Mouse (Mus musculus) cortical plate, adult 2 months (tissue): ENCODE measurements at regions not wholly inside any gene's neighbourhood (a gene's known extent, or its start where the extent isn't known, plus 50 kb on each side); places are given as distances from the start of the nearest gene placed in this dataset.

Experiments used
- H3K27ac ChIP-seq: fragments of 200-500 bp; 2 replicates; pipeline ENCODE4 v1.5.1; 2012; ENCODE audit warnings: low read length, control low read depth, inconsistent platforms; ENCODE audit not compliant: insufficient read depth
- H3K4me1 ChIP-seq: fragments of 200-500 bp; 2 replicates; pipeline ENCODE4 v1.6.1; 2011; ENCODE audit warnings: low read length; ENCODE audit not compliant: control insufficient read depth, insufficient read depth
- H3K4me3 ChIP-seq: fragments of 200-500 bp; 2 replicates; pipeline ENCODE4 v1.5.1; 2011; ENCODE audit warnings: mild to moderate bottlenecking, low read length, control low read depth; ENCODE audit not compliant: insufficient read depth
- CTCF ChIP-seq: fragments of 200-500 bp; IDR thresholded peaks from 2 replicates; pipeline ENCODE4 v1.5.1; 2011; ENCODE audit warnings: mild to moderate bottlenecking, control low read depth, low read length; ENCODE audit not compliant: insufficient read depth; ENCODE audit errors: extremely low read depth
- POLR2A ChIP-seq: fragments of 200-500 bp; IDR thresholded peaks from 2 replicates; pipeline ENCODE4 v1.6.1; 2011; ENCODE audit warnings: mild to moderate bottlenecking, low read length, control low read depth; ENCODE audit not compliant: insufficient read depth; ENCODE audit errors: extremely low read depth

- H3K27ac ChIP-seq: no peak overlapping the region
- no peak for TF ChIP-seq POLR2A
- no peak for TF ChIP-seq CTCF
- H3K4me1 ChIP-seq: no peaks in the 10 kb centered on the region
- no peak overlapping the region for H3K4me3 ChIP-seq
Measured at GRCm38 (mm10) chr15:62571803-62572202, 1273.2 kb downstream of the Gsdmc2 start.

- no peak overlapping the region for H3K27ac ChIP-seq
- no peak overlapping the region for H3K4me3 ChIP-seq
- TF ChIP-seq POLR2A (no peak), CTCF (no peak)
- no peaks in the 10 kb centered on the region for H3K4me1 ChIP-seq
Measured at GRCm38 (mm10) chr15:62568788-62569713, 1275.9 kb downstream of the Gsdmc2 start.

GRCm38 (mm10) chr15:62567431-62567830 lies 1277.5 kb downstream of the Gsdmc2 start:
- no peak for TF ChIP-seq CTCF
- no peak for TF ChIP-seq POLR2A
- H3K27ac ChIP-seq: no peak overlapping the region
- H3K4me3 ChIP-seq: no peak overlapping the region
- no peaks in the 10 kb centered on the region for H3K4me1 ChIP-seq

GRCm38 (mm10) chr15:62566106-62566511 lies 1278.9 kb downstream of the Gsdmc2 start:
- TF ChIP-seq POLR2A (no peak), CTCF (no peak)
- H3K27ac ChIP-seq: no peak overlapping the region
- no peaks in the 10 kb centered on the region for H3K4me1 ChIP-seq
- no peak overlapping the region for H3K4me3 ChIP-seq

- H3K4me3 ChIP-seq: no peak overlapping the region
- no peak overlapping the region for H3K27ac ChIP-seq
- no peaks in the 10 kb centered on the region for H3K4me1 ChIP-seq
- TF ChIP-seq POLR2A: no peak
- TF ChIP-seq CTCF: no peak
Measured at GRCm38 (mm10) chr15:62533233-62533632, 1311.7 kb downstream of the Gsdmc2 start.

GRCm38 (mm10) chr15:62528975-62529374 lies 1316.0 kb downstream of the Gsdmc2 start:
- H3K4me3 ChIP-seq: no peak overlapping the region
- H3K4me1 ChIP-seq: no peaks in the 10 kb centered on the region
- no peak for TF ChIP-seq CTCF
- TF ChIP-seq POLR2A: no peak

GRCm38 (mm10) chr15:62524628-62525027 lies 1320.3 kb downstream of the Gsdmc2 start:
- Histone ChIP-seq H3K27ac (no peak overlapping the region), H3K4me1 (no peaks in the 10 kb centered on the region), H3K4me3 (no peak overlapping the region)
- no peak for TF ChIP-seq POLR2A
- TF ChIP-seq CTCF: no peak

More at GRCm38 (mm10) chr15:62528975-62529374, 1316.0 kb downstream of the Gsdmc2 start:
- H3K27ac ChIP-seq: no peak overlapping the region

- Histone ChIP-seq H3K27ac (no peak overlapping the region), H3K4me3 (no peak overlapping the region), H3K4me1 (no peaks in the 10 kb centered on the region)
- no peak for TF ChIP-seq POLR2A
Measured at GRCm38 (mm10) chr15:62524135-62524534, 1320.8 kb downstream of the Gsdmc2 start.

GRCm38 (mm10) chr15:62513462-62513861 lies 1331.5 kb downstream of the Gsdmc2 start:
- Histone ChIP-seq H3K27ac (no peak overlapping the region), H3K4me3 (no peak overlapping the region), H3K4me1 (no peaks in the 10 kb centered on the region)
- TF ChIP-seq POLR2A (no peak), CTCF (no peak)

GRCm38 (mm10) chr15:62511461-62511860 lies 1333.5 kb downstream of the Gsdmc2 start:
- TF ChIP-seq POLR2A: no peak
- no peak for TF ChIP-seq CTCF
- Histone ChIP-seq H3K4me1 (no peaks in the 10 kb centered on the region), H3K4me3 (no peak overlapping the region), H3K27ac (no peak overlapping the region)

GRCm38 (mm10) chr15:62503866-62504265 lies 1341.1 kb downstream of the Gsdmc2 start:
- Histone ChIP-seq H3K27ac (no peak overlapping the region), H3K4me1 (no peaks in the 10 kb centered on the region), H3K4me3 (no peak overlapping the region)
- no peak for TF ChIP-seq POLR2A
- no peak for TF ChIP-seq CTCF
